Mouse (Mus musculus) heart, embryonic 10.5 days (tissue): Measurements from ENCODE around the gene Vegfb. TPM values are rescaled to one million over a fixed set of nuclear protein-coding genes. Genes with fewer than 3 reads are reported as not detected.

Experiments
- DNase-seq: peaks from one replicate; pipeline ENCODE4 v3.0.0-alpha.2; 2017; ENCODE audit warnings: low spot score
- H3K27ac ChIP-seq: fragments of 300-500 bp; sonication (generic); 2 replicates; pipeline ENCODE4 v1.5.1; 2016; ENCODE audit warnings: mild to moderate bottlenecking
- H3K27me3 ChIP-seq: fragments of 300-500 bp; sonication (generic); 2 replicates; pipeline ENCODE4 v1.6.1; 2016; ENCODE audit warnings: mild to moderate bottlenecking; ENCODE audit not compliant: poor library complexity, insufficient read depth, severe bottlenecking
- H3K36me3 ChIP-seq: fragments of 300-500 bp; sonication (generic); 2 replicates; pipeline ENCODE4 v1.6.1; 2016; ENCODE audit warnings: mild to moderate bottlenecking, moderate library complexity
- H3K4me1 ChIP-seq: fragments of 300-500 bp; sonication (generic); 2 replicates; pipeline ENCODE4 v1.6.1; 2016; ENCODE audit warnings: mild to moderate bottlenecking
- H3K4me3 ChIP-seq: fragments of 300-500 bp; sonication (generic); 2 replicates; pipeline ENCODE4 v1.5.1; 2016; ENCODE audit warnings: mild to moderate bottlenecking, moderate library complexity
- H3K9me3 ChIP-seq: fragments of 300-500 bp; sonication (generic); 2 replicates; pipeline ENCODE4 v1.6.1; 2016; ENCODE audit warnings: mild to moderate bottlenecking, moderate library complexity
- WGBS: fragments of 180-500 bp; shearing (Covaris S2); methylation state at CpG from one replicate; pipeline ENCODE4 v1.1.7; 2016; 5-methylcytosine and 5-hydroxymethylcytosine counted together
- polyA plus RNA-seq: library from polyadenylated mRNA; unstranded; fragments of >200 nt; fragmentation: Nextera tagmentation; extraction: Ambion mirVana; gene quantifications from 2 replicates; pipeline ENCODE4 v1.2.1, GENCODE M21; 2016

Vegfb gene
- polyA plus RNA-seq, 1 experiment from 2014 or later: 53.0 TPM

- peak; percentile 96 for DNase-seq
- Histone ChIP-seq H3K27ac (peak within 1 kb of the TSS; percentile 94), H3K4me1 (peaks cover 78% of the 10 kb centered on the region), H3K36me3 (peaks cover 25% of the 10 kb centered on the region), H3K4me3 (peak within 1 kb of the TSS; percentile 88), H3K27me3 (no peaks in the 10 kb centered on the region), H3K9me3 (no peaks in the 10 kb centered on the region)
- 2% methylated on average over 79 of the region's 84 CpGs for WGBS
These were observed 12.9 kb downstream of the Vegfb start, which contains the start of gene Ppp1r14b for GRCm38 (mm10) chr19:6974211-6975205. Gene Ppp1r14b, plus strand, starts transcription at chr19:6974968.

- Histone ChIP-seq H3K4me3 (peak overlapping the region; percentile 88), H3K27ac (peak overlapping the region; percentile 94), H3K36me3 (peaks cover 24% of the 10 kb centered on the region), H3K9me3 (no peaks in the 10 kb centered on the region), H3K4me1 (peaks cover 78% of the 10 kb centered on the region), H3K27me3 (no peaks in the 10 kb centered on the region)
- no peak for DNase-seq
- 30% methylated on average over 12 of the region's 12 CpGs for WGBS
These were observed 13.8 kb downstream of the Vegfb start for GRCm38 (mm10) chr19:6973581-6974190.

- Histone ChIP-seq H3K27me3 (no peaks in the 10 kb centered on the region), H3K4me3 (no peak overlapping the region), H3K27ac (peak overlapping the region; percentile 89; the same call in 1 of the 2 replicates), H3K9me3 (no peaks in the 10 kb centered on the region), H3K36me3 (peaks cover 11% of the 10 kb centered on the region), H3K4me1 (peaks cover 75% of the 10 kb centered on the region)
- 79% methylated on average over 13 of the region's 13 CpGs for WGBS
- no peak for DNase-seq
These were observed 15.1 kb downstream of the Vegfb start for GRCm38 (mm10) chr19:6972247-6972917.

GRCm38 (mm10) chr19:6971644-6972043 is 15.8 kb downstream of the Vegfb start:
- DNase-seq: no peak
- Histone ChIP-seq H3K9me3 (no peaks in the 10 kb centered on the region), H3K27ac (peak overlapping the region; percentile 89), H3K27me3 (no peaks in the 10 kb centered on the region), H3K4me3 (no peak overlapping the region), H3K4me1 (peaks cover 68% of the 10 kb centered on the region), H3K36me3 (peaks cover 9% of the 10 kb centered on the region)
- 45% methylated on average over 6 of the region's 6 CpGs for WGBS

- Histone ChIP-seq H3K4me3 (peak overlapping the region; percentile 76), H3K9me3 (no peaks in the 10 kb centered on the region), H3K27ac (peak overlapping the region; percentile 89), H3K4me1 (peaks cover 60% of the 10 kb centered on the region), H3K36me3 (peaks cover 15% of the 10 kb centered on the region), H3K27me3 (no peaks in the 10 kb centered on the region)
- WGBS: 19% methylated on average over 11 of the region's 11 CpGs
- no peak for DNase-seq
These were observed 16.9 kb downstream of the Vegfb start for GRCm38 (mm10) chr19:6970460-6971085.

GRCm38 (mm10) chr19:6969665-6970381 is 17.6 kb downstream of the Vegfb start:
- no peaks in the 10 kb centered on the region for H3K9me3 ChIP-seq
- no peaks in the 10 kb centered on the region for H3K27me3 ChIP-seq
- peak; percentile 85 for DNase-seq
- under 1% methylated on average over 55 of the region's 55 CpGs for WGBS
- peaks cover 23% of the 10 kb centered on the region for H3K36me3 ChIP-seq
- H3K4me1 ChIP-seq: peaks cover 60% of the 10 kb centered on the region
- H3K27ac ChIP-seq: peak overlapping the region; percentile 89
- H3K4me3 ChIP-seq: peak overlapping the region; percentile 76

GRCm38 (mm10) chr19:6969291-6969664 is 18.2 kb downstream of the Vegfb start:
- WGBS: 2% methylated on average over 20 of the region's 20 CpGs
- DNase-seq: no peak
- H3K27ac ChIP-seq: peak overlapping the region; percentile 89
- H3K4me1 ChIP-seq: peaks cover 59% of the 10 kb centered on the region
- no peaks in the 10 kb centered on the region for H3K27me3 ChIP-seq
- peaks cover 28% of the 10 kb centered on the region for H3K36me3 ChIP-seq
- peak overlapping the region; percentile 76 for H3K4me3 ChIP-seq
- H3K9me3 ChIP-seq: no peaks in the 10 kb centered on the region

GRCm38 (mm10) chr19:6968491-6969271 is 18.8 kb downstream of the Vegfb start:
- H3K4me3 ChIP-seq: peak overlapping the region; percentile 76
- H3K4me1 ChIP-seq: peaks cover 53% of the 10 kb centered on the region
- peak overlapping the region; percentile 89 for H3K27ac ChIP-seq
- H3K27me3 ChIP-seq: no peaks in the 10 kb centered on the region
- 8% methylated on average over 15 of the region's 15 CpGs for WGBS
- peaks cover 34% of the 10 kb centered on the region for H3K36me3 ChIP-seq
- no peaks in the 10 kb centered on the region for H3K9me3 ChIP-seq
- DNase-seq: no peak

- peaks cover 40% of the 10 kb centered on the region for H3K4me1 ChIP-seq
- no peak overlapping the region for H3K27ac ChIP-seq
- WGBS: 61% methylated on average over 9 of the region's 10 CpGs
- no peaks in the 10 kb centered on the region for H3K27me3 ChIP-seq
- H3K4me3 ChIP-seq: no peak overlapping the region
- DNase-seq: no peak
- H3K36me3 ChIP-seq: peaks cover 70% of the 10 kb centered on the region
- H3K9me3 ChIP-seq: no peaks in the 10 kb centered on the region
These were observed 31.0 kb downstream of the Vegfb start for GRCm38 (mm10) chr19:6956461-6956860.

GRCm38 (mm10) chr19:6955424-6955823 is 32.0 kb downstream of the Vegfb start:
- Histone ChIP-seq H3K27ac (peak overlapping the region; percentile 42; the same call in 1 of the 2 replicates), H3K9me3 (no peaks in the 10 kb centered on the region), H3K36me3 (peaks cover 65% of the 10 kb centered on the region), H3K4me3 (no peak overlapping the region), H3K27me3 (no peaks in the 10 kb centered on the region), H3K4me1 (peaks cover 40% of the 10 kb centered on the region)
- no peak for DNase-seq
- WGBS: 65% methylated on average over 7 of the region's 7 CpGs

GRCm38 (mm10) chr19:6954046-6954445 is 33.4 kb downstream of the Vegfb start:
- Histone ChIP-seq H3K9me3 (no peaks in the 10 kb centered on the region), H3K4me3 (peak overlapping the region; percentile 5; the same call in 1 of the 2 replicates), H3K4me1 (peaks cover 53% of the 10 kb centered on the region), H3K36me3 (peaks cover 57% of the 10 kb centered on the region), H3K27me3 (no peaks in the 10 kb centered on the region), H3K27ac (peak overlapping the region; percentile 59; the same call in 1 of the 2 replicates)
- WGBS: 60% methylated on average over 9 of the region's 9 CpGs
- no peak for DNase-seq
